Mouse (Mus musculus) testis, adult 2 months (tissue): ENCODE data around the gene Acad10. TPM values are rescaled to one million over a fixed set of nuclear protein-coding genes. Genes with fewer than 3 reads are reported as not detected.
"Not testable (repeated sequence)": the region's sequence is repeated elsewhere in the genome, so short reads cannot be mapped to it uniquely, and the experiment has no call there.

Source experiments
- H3K27ac ChIP-seq: fragments of 200-500 bp; 2 replicates; pipeline ENCODE4 v1.5.1; 2012; ENCODE audit warnings: low read depth, low read length; ENCODE audit not compliant: control insufficient read depth, insufficient read depth
- H3K27me3 ChIP-seq: fragments of 200-500 bp; 2 replicates; pipeline ENCODE4 v1.6.1; 2012; ENCODE audit warnings: mild to moderate bottlenecking, low read length, moderate library complexity; ENCODE audit not compliant: control insufficient read depth, insufficient read depth
- H3K36me3 ChIP-seq: fragments of 200-500 bp; 2 replicates; pipeline ENCODE4 v1.6.1; 2012; ENCODE audit warnings: mild to moderate bottlenecking, low read length; ENCODE audit not compliant: control insufficient read depth, insufficient read depth
- H3K4me1 ChIP-seq: fragments of 200-500 bp; 2 replicates; pipeline ENCODE4 v1.6.1; 2012; ENCODE audit warnings: low read length; ENCODE audit not compliant: control insufficient read depth, insufficient read depth
- H3K4me3 ChIP-seq: fragments of 200-500 bp; 2 replicates; pipeline ENCODE4 v1.5.1; 2012; ENCODE audit warnings: low read depth, mild to moderate bottlenecking, low read length, moderate library complexity, mixed read lengths; ENCODE audit not compliant: control insufficient read depth
- CTCF ChIP-seq: fragments of 200-500 bp; IDR thresholded peaks from 2 replicates; pipeline ENCODE4 v1.5.1; 2012; ENCODE audit warnings: low read depth, mild to moderate bottlenecking, inconsistent platforms, low read length, moderate library complexity; ENCODE audit not compliant: control insufficient read depth, insufficient read depth, insufficient replicate concordance
- POLR2A ChIP-seq: fragments of 200-500 bp; IDR thresholded peaks from 2 replicates; pipeline ENCODE4 v1.6.1; 2012; ENCODE audit warnings: low read depth, mild to moderate bottlenecking, inconsistent platforms, low read length, moderate library complexity; ENCODE audit not compliant: control insufficient read depth
- polyA plus RNA-seq: library from polyadenylated mRNA; depleted of rRNA; stranded (reverse); fragments of >200 nt; gene quantifications from 2 replicates; pipeline ENCODE4 v1.2.3, GENCODE M21; 2012

The Acad10 gene
- polyA plus RNA-seq, 1 experiment = 5.7 TPM

DNA sequence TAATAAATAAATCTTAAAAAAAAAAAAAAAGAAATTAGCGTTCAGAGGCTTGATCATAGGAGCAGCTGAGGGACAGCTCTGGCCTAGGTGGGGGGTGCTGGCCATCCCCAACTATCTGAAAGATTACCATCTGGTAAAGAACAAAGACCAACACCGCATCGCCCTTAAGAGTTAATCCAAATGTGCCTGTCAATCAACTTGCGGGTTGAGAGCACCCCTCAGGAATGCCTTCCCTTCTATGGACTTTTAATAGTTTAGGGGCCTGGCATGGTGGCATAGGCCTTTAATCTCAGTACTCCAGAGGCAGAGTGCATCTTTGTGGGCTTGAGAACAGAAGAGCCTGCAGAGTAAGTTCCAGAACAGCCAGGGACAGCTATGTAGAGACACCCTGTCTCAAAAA is 32.6 kb upstream of the Acad10 start:
- no peak overlapping the region for H3K27ac ChIP-seq
- H3K36me3 ChIP-seq = no peaks in the 10 kb centered on the region
- peaks cover 2% of the 10 kb centered on the region for H3K4me1 ChIP-seq
- no peak for TF ChIP-seq POLR2A
- H3K27me3 ChIP-seq = no peaks in the 10 kb centered on the region
- H3K4me3 ChIP-seq = no peak overlapping the region

DNA sequence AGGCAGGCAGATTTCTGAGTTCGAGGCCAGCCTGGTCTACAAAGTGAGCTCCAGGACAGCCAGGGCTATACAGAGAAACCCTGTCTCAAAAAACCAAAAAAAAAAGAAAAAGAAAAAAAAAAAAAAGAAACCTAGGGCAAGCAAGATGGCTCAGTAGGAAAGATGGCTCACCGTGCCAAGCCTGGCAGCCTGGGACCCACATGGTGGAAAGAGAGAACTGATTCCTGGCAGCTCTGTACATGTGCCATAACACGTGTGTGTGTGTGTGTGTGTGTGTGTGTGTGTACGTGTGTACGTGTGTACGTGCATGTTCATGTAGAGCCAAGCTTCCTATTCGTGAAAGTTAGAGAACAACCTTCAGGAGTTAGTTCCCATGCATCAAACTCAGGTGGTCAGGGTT is 31.1 kb upstream of the Acad10 start:
- H3K27ac ChIP-seq, H3K4me1 ChIP-seq, H3K36me3 ChIP-seq, H3K4me3 ChIP-seq, H3K27me3 ChIP-seq: not testable (repeated sequence)

DNA sequence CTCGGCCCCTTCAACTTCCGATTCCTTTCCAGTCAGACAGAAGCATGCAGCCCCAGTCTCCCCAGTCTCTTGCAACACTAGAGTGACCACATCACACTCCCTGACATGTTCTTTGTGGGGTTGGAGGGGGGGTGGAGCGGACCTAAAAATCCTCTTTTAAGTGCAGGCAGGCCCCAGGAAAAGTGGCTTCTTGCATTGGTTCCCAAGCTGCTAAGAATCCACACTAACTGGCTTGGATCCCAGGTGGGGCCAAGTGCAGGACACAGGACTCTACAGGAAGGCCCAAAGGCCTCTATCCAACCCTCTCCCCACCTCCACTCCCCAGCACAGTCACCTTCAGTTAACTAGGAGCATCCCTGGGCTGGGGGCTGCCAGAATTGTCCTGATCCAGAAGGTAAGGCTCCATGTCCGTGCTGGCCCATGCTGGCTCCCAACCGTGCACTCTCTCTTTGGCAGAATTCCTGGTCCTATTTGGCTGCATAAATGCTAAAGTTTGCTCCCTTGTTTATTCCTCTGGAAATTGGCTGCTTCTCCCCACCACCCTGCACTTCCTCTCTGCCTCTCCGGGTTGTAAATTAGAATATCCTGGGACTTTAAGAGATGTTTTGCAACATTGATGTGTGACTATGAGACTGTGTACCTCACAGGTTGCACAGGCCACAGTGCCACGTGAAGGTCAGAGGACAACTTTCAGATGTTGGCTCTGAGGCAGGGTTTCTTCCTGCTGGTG is 30.3 kb upstream of the Acad10 start:
- H3K36me3 ChIP-seq = no peaks in the 10 kb centered on the region
- no peaks in the 10 kb centered on the region for H3K27me3 ChIP-seq
- no peak overlapping the region for H3K27ac ChIP-seq
- no peak overlapping the region for H3K4me3 ChIP-seq
- H3K4me1 ChIP-seq = peaks cover 2% of the 10 kb centered on the region
- TF ChIP-seq CTCF = no peak
- no peak for TF ChIP-seq POLR2A

- H3K27me3 ChIP-seq = no peaks in the 10 kb centered on the region
- H3K27ac ChIP-seq = no peak overlapping the region; the same call in 1 of the 2 replicates
- no peak overlapping the region for H3K4me3 ChIP-seq
- no peaks in the 10 kb centered on the region for H3K4me1 ChIP-seq
- TF ChIP-seq CTCF = no peak
- H3K36me3 ChIP-seq = peaks cover 2% of the 10 kb centered on the region; the same call in 1 of the 2 replicates
These were observed 26.0 kb upstream of the Acad10 start for GRCm38 (mm10) chr5:121686113-121686898.

DNA sequence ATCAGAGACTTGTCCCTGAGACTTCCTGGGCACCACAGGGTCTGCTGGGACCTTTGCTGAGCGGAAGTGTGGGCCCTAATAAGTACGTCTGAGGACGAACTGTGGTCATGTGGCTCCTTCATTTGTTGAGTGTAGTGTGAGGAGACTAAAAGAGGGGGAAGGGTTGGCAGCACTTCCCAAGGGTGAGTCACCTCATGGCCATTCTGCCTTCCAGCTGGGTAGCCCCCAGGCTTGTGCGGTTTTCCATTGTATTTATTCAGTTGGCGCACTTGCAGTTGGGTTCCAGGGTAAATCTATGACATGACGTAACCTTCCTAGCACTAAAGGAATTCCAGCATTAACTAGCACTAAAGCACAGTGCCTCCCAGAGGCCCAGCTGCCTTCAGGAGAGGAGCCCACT is 25.2 kb upstream of the Acad10 start:
- H3K4me3 ChIP-seq = no peak overlapping the region
- TF ChIP-seq CTCF = no peak
- no peak for TF ChIP-seq POLR2A
- no peaks in the 10 kb centered on the region for H3K27me3 ChIP-seq
- H3K36me3 ChIP-seq = peaks cover 2% of the 10 kb centered on the region; the same call in 1 of the 2 replicates
- no peaks in the 10 kb centered on the region for H3K4me1 ChIP-seq
- H3K27ac ChIP-seq = no peak overlapping the region

- H3K4me1 ChIP-seq = no peaks in the 10 kb centered on the region
- no peak overlapping the region for H3K27ac ChIP-seq
- no peak overlapping the region for H3K4me3 ChIP-seq
- no peak for TF ChIP-seq POLR2A
- no peak for TF ChIP-seq CTCF
- peaks cover 5% of the 10 kb centered on the region for H3K36me3 ChIP-seq
- no peaks in the 10 kb centered on the region for H3K27me3 ChIP-seq
These were observed 21.9 kb upstream of the Acad10 start for GRCm38 (mm10) chr5:121682250-121682649.

- TF ChIP-seq CTCF (peak; percentile 61; the same call in 1 of the 2 replicates), POLR2A (no peak)
- no peaks in the 10 kb centered on the region for H3K4me1 ChIP-seq
- H3K36me3 ChIP-seq = peaks cover 5% of the 10 kb centered on the region
- H3K27me3 ChIP-seq = no peaks in the 10 kb centered on the region
- no peak overlapping the region for H3K27ac ChIP-seq
- H3K4me3 ChIP-seq = no peak overlapping the region
These were observed 10.1 kb upstream of the Acad10 start for GRCm38 (mm10) chr5:121670412-121670811.

GRCm38 (mm10) chr5:121668411-121668810 is 8.1 kb upstream of the Acad10 start:
- peaks cover 4% of the 10 kb centered on the region for H3K36me3 ChIP-seq

More at GRCm38 (mm10) chr5:121668411-121668810, 8.1 kb upstream of the Acad10 start:
- Histone ChIP-seq H3K4me3 (no peak overlapping the region), H3K4me1 (no peaks in the 10 kb centered on the region), H3K27ac (no peak overlapping the region), H3K27me3 (no peaks in the 10 kb centered on the region)
- TF ChIP-seq CTCF (no peak), POLR2A (no peak)
